Mouse (Mus musculus): ENCODE data around the gene Olfr56. TPM values are rescaled to one million over a fixed set of nuclear protein-coding genes. Genes with fewer than 3 reads are reported as not detected.

Gene Olfr56
- polyA plus RNA-seq, 1 experiment from 2014 or later: not detected

DNA sequence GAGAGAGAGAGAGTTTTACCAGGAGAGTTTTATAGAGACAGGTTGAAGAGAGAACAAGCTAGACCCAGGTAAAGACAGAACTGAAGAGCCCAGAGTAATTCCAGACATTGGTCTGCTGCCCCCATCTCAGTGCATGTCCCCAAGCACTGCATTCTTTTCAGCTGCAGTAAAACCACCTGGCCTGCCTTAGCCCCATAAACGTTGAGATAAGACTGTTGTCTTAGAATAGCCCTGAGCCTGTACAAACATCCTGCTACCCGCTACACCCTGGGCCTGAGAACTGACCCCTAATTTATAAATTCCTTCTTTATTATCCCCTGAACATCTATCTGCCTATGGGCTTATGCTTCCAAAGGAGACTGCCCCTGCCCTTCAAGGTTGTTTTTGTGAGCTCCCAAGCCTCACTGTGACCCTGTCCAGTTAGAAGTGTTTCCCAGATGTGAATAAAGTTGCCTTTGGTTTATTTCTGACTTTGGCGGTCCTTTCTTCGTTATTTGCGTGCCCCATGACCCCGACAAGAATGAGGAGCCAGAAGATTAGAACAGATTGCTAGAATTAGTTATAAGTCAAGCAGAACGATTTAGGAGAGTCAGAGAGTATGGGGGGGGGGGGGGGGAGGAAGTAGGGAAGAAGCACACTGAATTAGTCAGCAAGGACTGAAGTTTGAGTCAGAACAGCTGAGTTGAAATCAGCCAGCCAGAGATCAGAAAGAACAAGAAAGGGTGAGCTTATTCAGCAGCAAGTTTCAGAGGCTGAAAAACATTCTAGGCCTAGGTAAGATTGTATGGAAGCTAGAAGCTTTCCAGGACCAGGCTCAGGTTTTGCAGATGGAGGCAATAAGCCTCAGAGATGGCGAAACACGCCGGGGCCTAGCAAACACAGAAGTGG lies 129.2 kb downstream of the Olfr56 start:
- Histone ChIP-seq H3K27ac (replicated peaks) (no peak overlapping the region), H3K27me3 (replicated peaks; ENCODE audit: low read depth, poor library complexity, severe bottlenecking) (no peaks in the 10 kb centered on the region), H3K4me1 (0 out of 2 replicates have a peak, but pooled peaks cover 2% of the 10 kb centered on the region), H3K9me3 (no peaks in the 10 kb centered on the region), H3K4me3 (no peak overlapping the region), H3K36me3 (replicated peaks) (no peaks in the 10 kb centered on the region)
- WGBS: 59% methylated on average over 10 of the region's 10 CpGs
- DNase-seq (ENCODE audit: low spot score): no peak

DNA sequence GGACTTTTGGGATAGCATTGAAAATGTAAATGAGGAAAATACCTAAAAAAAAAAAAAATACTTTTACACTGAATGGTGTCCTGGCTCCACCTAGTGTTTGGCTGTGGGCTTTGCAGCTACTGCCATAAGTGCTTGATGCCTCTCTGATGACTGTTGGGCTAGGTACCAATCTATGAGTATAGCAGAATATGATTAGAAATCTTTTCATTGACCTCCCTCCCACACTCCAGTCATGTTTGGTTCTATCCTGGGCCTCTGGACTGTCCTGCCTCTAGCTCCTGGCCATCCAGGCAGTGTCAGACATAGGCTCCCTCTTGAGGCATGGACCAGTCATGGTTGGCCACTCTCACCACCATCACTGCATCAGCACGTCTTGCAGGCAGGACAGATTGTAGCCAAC lies 130.1 kb downstream of the Olfr56 start:
- Histone ChIP-seq H3K27me3 (replicated peaks; ENCODE audit: low read depth, poor library complexity, severe bottlenecking) (no peaks in the 10 kb centered on the region), H3K4me3 (no peak overlapping the region), H3K4me1 (no peaks in the 10 kb centered on the region), H3K36me3 (replicated peaks) (no peaks in the 10 kb centered on the region), H3K9me3 (no peaks in the 10 kb centered on the region), H3K27ac (replicated peaks) (no peak overlapping the region)
- 38% methylated on average over 1 of the region's 1 CpGs for whole genome bisulfite sequencing
- no peak for DNase-seq (ENCODE audit: low spot score)

DNA sequence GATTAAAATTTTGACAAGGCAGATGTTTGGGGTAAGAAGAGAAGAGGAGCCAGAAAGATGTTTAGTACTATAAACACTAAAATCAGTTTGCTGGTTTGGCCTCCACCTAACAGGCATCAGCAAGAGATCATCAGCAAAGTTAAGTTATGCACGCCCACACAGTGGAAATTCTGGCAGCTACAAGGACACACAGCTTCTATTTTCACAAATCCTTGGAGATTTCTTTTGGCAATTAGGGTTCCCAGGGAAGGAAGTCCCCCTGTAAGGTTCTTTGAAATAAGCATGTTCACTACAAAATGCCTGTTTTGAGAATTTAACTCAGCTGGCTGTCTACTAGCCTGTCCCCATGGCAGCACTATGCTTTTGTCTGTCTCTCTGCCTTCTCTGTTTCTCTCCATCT lies 132.3 kb downstream of the Olfr56 start:
- no peaks in the 10 kb centered on the region for H3K36me3 ChIP-seq (replicated peaks)
- DNase-seq (ENCODE audit: low spot score): no peak
- H3K4me3 ChIP-seq: no peak overlapping the region
- no peak overlapping the region for H3K27ac ChIP-seq (replicated peaks)
- no peaks in the 10 kb centered on the region for H3K9me3 ChIP-seq
- no peaks in the 10 kb centered on the region for H3K27me3 ChIP-seq (replicated peaks; ENCODE audit: low read depth, poor library complexity, severe bottlenecking)
- 65% methylated on average over 1 of the region's 1 CpGs for WGBS
- no peaks in the 10 kb centered on the region for H3K4me1 ChIP-seq

DNA sequence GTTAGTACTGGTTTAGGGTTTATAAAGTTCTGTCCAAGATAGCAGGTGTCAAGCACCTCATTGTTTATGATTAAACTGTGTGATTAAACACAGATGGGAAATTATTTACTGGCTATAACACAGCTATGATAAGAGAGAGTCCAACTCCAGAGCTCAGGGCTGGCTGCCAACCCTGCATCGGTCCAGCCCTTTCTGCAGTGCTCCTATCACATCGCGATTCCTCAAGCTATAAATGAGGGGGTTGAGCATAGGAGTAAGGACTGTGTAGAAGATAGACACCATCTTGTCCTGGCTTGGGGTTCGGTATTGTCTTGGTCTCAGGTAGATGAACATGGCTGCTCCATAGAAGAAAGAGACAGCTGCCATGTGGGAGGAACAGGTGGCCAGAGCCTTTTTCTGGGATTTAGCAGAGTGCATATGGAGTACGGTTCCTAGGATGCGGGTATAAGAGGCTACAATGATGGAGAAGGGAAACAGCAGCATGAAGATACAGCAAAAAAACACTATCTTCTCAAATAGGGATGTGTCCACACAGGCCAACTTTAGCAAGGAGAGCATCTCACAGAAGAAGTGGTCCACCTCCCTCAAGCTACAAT lies 134.0 kb downstream of the Olfr56 start:
- no peak overlapping the region for H3K27ac ChIP-seq (replicated peaks)
- 90% methylated on average over 6 of the region's 6 CpGs for WGBS
- DNase-seq (ENCODE audit: low spot score): no peak
- H3K9me3 ChIP-seq: no peaks in the 10 kb centered on the region
- no peaks in the 10 kb centered on the region for H3K4me1 ChIP-seq
- H3K36me3 ChIP-seq (replicated peaks): no peaks in the 10 kb centered on the region
- H3K4me3 ChIP-seq: no peak overlapping the region
- no peaks in the 10 kb centered on the region for H3K27me3 ChIP-seq (replicated peaks; ENCODE audit: low read depth, poor library complexity, severe bottlenecking)

DNA sequence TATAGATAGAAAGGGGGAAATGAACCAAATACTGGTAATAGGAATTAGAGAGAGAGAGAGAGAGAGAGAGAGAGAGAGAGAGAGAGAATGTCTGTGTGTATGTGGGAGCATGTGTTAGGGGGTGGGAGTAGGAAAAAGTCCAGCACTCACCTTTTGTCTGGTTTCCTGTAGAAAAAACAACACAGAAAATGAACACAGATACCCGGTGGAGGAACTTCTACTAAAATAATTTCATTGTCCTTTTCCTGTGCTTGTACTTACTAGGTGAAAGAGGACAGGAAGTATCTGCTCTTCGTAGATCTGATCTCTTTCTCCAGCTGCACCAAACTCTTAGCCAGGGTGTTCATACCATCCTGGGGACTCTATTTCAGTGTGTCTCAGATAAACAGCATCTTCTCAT lies 135.5 kb downstream of the Olfr56 start:
- H3K9me3 ChIP-seq: no peaks in the 10 kb centered on the region
- H3K27ac ChIP-seq (replicated peaks): no peak overlapping the region
- H3K4me3 ChIP-seq: no peak overlapping the region
- DNase-seq (ENCODE audit: low spot score): no peak
- no peaks in the 10 kb centered on the region for H3K27me3 ChIP-seq (replicated peaks; ENCODE audit: low read depth, poor library complexity, severe bottlenecking)
- 75% methylated on average over 2 of the region's 2 CpGs for WGBS
- no peaks in the 10 kb centered on the region for H3K36me3 ChIP-seq (replicated peaks)
- H3K4me1 ChIP-seq: no peaks in the 10 kb centered on the region

DNA sequence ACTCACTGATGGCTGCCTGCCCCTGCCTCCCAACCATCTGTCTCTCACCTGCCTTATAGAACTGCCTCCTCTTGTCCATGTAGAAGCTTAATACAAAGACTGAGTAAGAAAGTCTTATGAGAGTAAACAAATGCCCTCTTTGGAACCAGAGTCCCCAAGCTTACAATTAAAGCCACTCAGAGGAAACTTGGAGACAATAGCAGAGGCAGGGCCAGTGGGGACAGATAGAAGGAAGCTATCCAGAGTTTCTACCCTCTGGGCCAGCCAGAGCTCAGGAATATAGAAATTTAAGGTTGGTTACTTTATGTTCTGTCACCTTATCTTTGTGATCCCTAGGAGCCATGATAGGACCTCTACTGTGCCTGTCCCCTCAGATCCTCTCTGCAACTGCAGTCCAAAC lies 136.1 kb downstream of the Olfr56 start, which contains the start of gene Olfr1396:
Gene Olfr1396, minus strand, starts transcription at position 101 of the 400 bp plus-strand sequence.
- H3K27ac ChIP-seq (replicated peaks): no peak within 1 kb of the TSS
- no peak within 1 kb of the TSS for H3K4me3 ChIP-seq
- H3K4me1 ChIP-seq: no peaks in the 10 kb centered on the region
- no peaks in the 10 kb centered on the region for H3K9me3 ChIP-seq
- no peaks in the 10 kb centered on the region for H3K36me3 ChIP-seq (replicated peaks)
- no peaks in the 10 kb centered on the region for H3K27me3 ChIP-seq (replicated peaks; ENCODE audit: low read depth, poor library complexity, severe bottlenecking)
- no peak for DNase-seq (ENCODE audit: low spot score)

DNA sequence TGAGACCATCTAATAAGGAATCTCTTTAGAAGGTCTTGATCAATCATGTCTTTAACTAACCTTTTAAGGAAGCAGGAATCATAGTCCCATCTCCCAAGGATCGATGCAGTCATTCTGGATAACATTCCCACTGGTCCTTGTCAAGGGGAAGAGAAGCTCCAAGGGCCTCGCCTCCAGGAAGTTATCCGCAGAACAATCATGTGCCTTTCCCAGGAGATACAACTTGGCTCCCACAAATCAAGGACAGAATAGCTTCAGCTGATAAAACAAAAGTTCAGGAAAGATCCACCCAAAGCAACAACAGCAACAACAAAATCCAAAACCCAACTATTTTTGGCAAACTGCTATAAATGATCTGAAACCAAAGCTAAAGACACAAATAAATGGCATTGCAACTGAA lies 140.9 kb downstream of the Olfr56 start:
- WGBS: 90% methylated on average over 3 of the region's 3 CpGs
- Histone ChIP-seq H3K4me3 (no peak overlapping the region), H3K4me1 (no peaks in the 10 kb centered on the region), H3K27me3 (replicated peaks; ENCODE audit: low read depth, poor library complexity, severe bottlenecking) (no peaks in the 10 kb centered on the region), H3K36me3 (replicated peaks) (no peaks in the 10 kb centered on the region), H3K9me3 (no peaks in the 10 kb centered on the region), H3K27ac (replicated peaks) (no peak overlapping the region)
- DNase-seq (ENCODE audit: low spot score): no peak

DNA sequence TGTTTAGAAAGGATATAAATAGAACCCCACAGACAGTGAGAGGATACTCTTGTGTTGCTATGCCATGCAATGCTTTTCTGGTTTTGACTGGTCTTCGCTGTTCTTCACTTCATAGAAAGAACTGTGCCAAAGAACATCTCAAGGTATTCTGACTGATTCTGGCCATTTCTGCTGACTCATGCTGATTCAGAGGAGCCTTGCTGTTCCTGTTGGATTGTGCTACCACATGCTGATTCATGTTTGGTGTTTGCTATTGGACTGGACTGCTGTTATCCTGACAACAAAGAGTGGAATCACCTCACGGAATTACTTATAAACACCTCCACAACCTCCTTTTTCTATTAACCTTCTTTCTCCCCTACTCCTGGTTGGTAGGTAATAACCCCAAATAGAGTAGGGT lies 145.5 kb downstream of the Olfr56 start:
- DNase-seq (ENCODE audit: low spot score): no peak
- Histone ChIP-seq H3K27me3 (replicated peaks; ENCODE audit: low read depth, poor library complexity, severe bottlenecking) (no peaks in the 10 kb centered on the region), H3K4me3 (no peak overlapping the region), H3K9me3 (no peaks in the 10 kb centered on the region), H3K27ac (replicated peaks) (no peak overlapping the region), H3K36me3 (replicated peaks) (no peaks in the 10 kb centered on the region), H3K4me1 (no peaks in the 10 kb centered on the region)
- WGBS: 86% methylated on average over 2 of the region's 2 CpGs

DNA sequence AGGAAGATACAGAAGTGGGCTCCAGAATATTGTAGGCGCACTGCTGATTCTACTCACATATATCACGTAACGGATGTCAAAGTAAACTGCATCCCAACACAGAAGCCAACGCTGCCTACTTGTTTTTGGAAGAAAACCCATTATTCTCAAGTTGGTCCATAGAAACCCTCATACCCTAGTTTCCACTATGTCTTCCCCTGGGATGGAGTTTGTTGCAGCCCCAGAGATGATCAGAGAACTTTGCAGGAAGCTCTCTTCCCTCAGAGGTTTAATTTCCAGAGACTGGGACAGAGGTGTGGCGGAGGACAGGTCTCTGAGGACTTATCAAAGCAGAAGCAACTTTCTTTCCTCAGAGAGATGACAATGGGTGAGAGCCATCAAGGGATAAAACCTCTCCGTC lies 163.3 kb downstream of the Olfr56 start, which contains the start of gene Olfr1395:
Gene Olfr1395, plus strand, starts transcription at position 301 of the 400 bp plus-strand sequence.
- no peaks in the 10 kb centered on the region for H3K27me3 ChIP-seq (replicated peaks; ENCODE audit: low read depth, poor library complexity, severe bottlenecking)
- no peaks in the 10 kb centered on the region for H3K9me3 ChIP-seq
- 88% methylated on average over 6 of the region's 6 CpGs for WGBS
- no peak for DNase-seq (ENCODE audit: low spot score)
- no peak within 1 kb of the TSS for H3K27ac ChIP-seq (replicated peaks)
- H3K4me1 ChIP-seq: no peaks in the 10 kb centered on the region
- H3K4me3 ChIP-seq: no peak within 1 kb of the TSS
- H3K36me3 ChIP-seq (replicated peaks): no peaks in the 10 kb centered on the region

DNA sequence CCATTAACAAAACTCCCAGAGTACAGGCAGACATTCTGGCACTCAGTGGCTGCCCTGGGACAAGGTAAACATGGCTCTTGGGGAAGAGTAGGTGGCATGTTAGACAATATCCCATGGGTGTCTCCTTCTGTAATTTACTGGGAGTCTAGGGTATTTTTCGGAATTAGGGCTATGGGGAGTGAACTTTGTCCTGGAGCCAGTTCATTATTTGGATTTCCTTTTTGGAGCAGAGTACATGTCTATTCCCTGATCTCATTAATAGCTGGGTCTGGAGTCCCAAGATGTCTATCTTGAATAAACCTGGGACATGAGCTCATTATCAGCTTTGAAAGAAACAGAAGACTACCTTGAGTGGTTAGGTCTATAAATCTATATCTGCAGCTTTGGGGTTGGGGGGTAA lies 175.4 kb downstream of the Olfr56 start, which contains the start of gene Olfr1394:
Gene Olfr1394, plus strand, starts transcription at position 301 of the 400 bp plus-strand sequence.
- 83% methylated on average over 1 of the region's 1 CpGs for WGBS
- no peak for DNase-seq (ENCODE audit: low spot score)

DNA sequence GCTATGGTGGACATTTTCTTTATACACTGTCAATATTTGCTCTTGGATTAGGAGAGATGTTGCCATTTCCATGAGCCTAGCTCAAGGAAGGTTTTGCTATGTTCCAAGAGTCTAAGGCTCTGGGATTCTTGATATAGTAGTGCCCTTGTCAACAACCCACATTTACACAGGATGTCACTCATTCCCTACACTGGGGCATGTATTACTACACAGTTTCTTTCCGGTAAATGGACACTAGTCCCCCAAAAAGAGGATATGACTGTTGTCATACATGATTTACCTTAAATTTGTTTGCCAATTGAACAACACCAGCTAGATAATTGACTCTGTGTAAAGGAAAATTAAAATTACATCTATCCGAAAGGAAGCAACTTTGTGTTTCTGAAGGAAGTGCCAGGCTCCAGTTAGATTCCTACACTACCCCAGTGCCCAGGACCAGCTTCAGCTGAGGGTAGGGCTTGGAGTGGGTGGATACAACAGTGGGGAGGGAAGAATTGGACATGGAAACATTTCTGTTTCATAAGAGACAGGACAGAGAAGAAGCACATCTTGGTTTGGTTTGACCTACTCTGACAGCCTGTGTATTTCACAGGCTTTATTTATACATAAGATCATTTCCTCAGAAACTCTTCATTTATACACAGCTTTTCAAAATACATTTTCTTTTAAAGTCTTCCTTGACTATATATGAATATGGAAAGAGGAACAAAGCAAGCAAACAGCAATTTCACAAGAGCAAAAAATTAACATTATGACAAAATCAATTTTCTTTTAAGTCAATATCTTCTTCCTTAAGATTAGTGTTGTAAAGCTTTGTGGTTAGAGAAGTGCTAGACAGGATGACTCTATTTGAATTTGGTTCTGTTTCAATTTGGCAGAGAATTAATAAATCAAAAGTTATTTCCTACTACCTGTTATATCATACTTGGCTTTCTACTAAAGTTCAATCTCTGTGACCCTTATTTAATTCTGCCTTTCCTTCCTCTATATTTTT lies 178.4 kb downstream of the Olfr56 start:
- no peak overlapping the region for H3K4me3 ChIP-seq
- no peaks in the 10 kb centered on the region for H3K4me1 ChIP-seq
- 83% methylated on average over 2 of the region's 2 CpGs for WGBS
- H3K36me3 ChIP-seq (replicated peaks): no peaks in the 10 kb centered on the region
- H3K27me3 ChIP-seq (replicated peaks; ENCODE audit: low read depth, poor library complexity, severe bottlenecking): no peaks in the 10 kb centered on the region
- no peak for DNase-seq (ENCODE audit: low spot score)
- H3K9me3 ChIP-seq: no peaks in the 10 kb centered on the region
- H3K27ac ChIP-seq (replicated peaks): no peak overlapping the region

More for the DNA sequence above, 175.4 kb downstream of the Olfr56 start, which contains the start of gene Olfr1394:
- no peaks in the 10 kb centered on the region for H3K36me3 ChIP-seq (replicated peaks)
- no peaks in the 10 kb centered on the region for H3K9me3 ChIP-seq
- no peaks in the 10 kb centered on the region for H3K27me3 ChIP-seq (replicated peaks; ENCODE audit: low read depth, poor library complexity, severe bottlenecking)
- H3K27ac ChIP-seq (replicated peaks): no peak within 1 kb of the TSS
- H3K4me3 ChIP-seq: no peak within 1 kb of the TSS
- H3K4me1 ChIP-seq: no peaks in the 10 kb centered on the region
